Mouse (Mus musculus) thymus, adult 2 months (tissue): ENCODE data around the gene Tacc2.

Source experiments
- CTCF ChIP-seq: fragments of 200-500 bp; IDR thresholded peaks from 2 replicates; pipeline ENCODE4 v1.5.1; 2012; ENCODE audit warnings: mild to moderate bottlenecking, control low read depth, low read length, moderate library complexity, borderline replicate concordance; ENCODE audit not compliant: control insufficient read depth, poor library complexity, insufficient read depth; ENCODE audit errors: extremely low read depth
- POLR2A ChIP-seq: fragments of 200-500 bp; IDR thresholded peaks from 2 replicates; pipeline ENCODE4 v1.6.1; 2012; ENCODE audit warnings: mild to moderate bottlenecking, low read length, control low read depth, moderate library complexity; ENCODE audit not compliant: control insufficient read depth, poor library complexity, insufficient read depth; ENCODE audit errors: extremely low read depth

DNA sequence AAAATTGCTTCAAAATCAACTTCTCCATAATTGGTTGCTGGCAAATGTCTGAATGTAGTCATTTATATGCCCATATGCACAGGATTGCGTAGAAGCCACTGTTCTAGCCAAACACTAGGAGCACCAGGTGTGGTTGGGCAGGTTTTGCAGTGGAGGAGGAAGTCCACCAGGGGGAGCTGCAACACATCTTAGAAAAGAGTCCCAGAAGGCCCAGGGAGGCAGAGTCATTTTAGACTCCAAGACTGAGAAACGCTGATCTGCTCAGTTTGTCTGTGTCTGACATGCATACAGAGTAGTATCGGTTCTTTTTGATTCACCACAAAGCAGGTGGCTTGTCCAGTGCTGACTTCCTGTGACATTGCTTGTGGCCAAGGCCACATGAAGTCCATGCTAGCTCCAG is 193.5 kb downstream of the Tacc2 start:
- no peak for TF ChIP-seq POLR2A
- peak; percentile 63; the same call in 1 of the 2 replicates for TF ChIP-seq CTCF
